Mouse (Mus musculus) midbrain, embryonic 14.5 days (tissue): ENCODE results near the gene Popdc2. TPM values are rescaled to one million over a fixed set of nuclear protein-coding genes. Genes with fewer than 3 reads are reported as not detected.
A peak's percentile ranks its signal among the peaks of the same experiment; 100 is the strongest.

Source experiments
- ATAC-seq: fragments of 200-750 bp; cut with Nextera tagmentation; 2 replicates; pipeline ENCODE4 v1.8.0; 2017; ENCODE audit warnings: moderate number of reproducible peaks, moderate library complexity; ENCODE audit not compliant: low FRiP score, low TSS enrichment
- DNase-seq: peaks from one replicate; pipeline ENCODE4 v3.0.0-alpha.2; 2015
- H3K27ac ChIP-seq: fragments of 300-500 bp; sonication (generic); replicated peaks from 2 replicates; pipeline ENCODE4 v1.5.1; 2014; ENCODE audit warnings: mild to moderate bottlenecking, low read depth, low read length, moderate library complexity
- H3K27me3 ChIP-seq: fragments of 300-500 bp; sonication (generic); 2 replicates; pipeline ENCODE4 v1.6.1; 2014; ENCODE audit warnings: low read length, control low read depth, mixed read lengths; ENCODE audit not compliant: control insufficient read depth, insufficient read depth
- H3K36me3 ChIP-seq: fragments of 300-500 bp; sonication (generic); 2 replicates; pipeline ENCODE4 v1.6.1; 2014; ENCODE audit warnings: low read length, control low read depth; ENCODE audit not compliant: control insufficient read depth, insufficient read depth
- H3K4me1 ChIP-seq: fragments of 300-500 bp; sonication (generic); 2 replicates; pipeline ENCODE4 v1.6.1; 2014; ENCODE audit warnings: mild to moderate bottlenecking, antibody characterized with exemption, low read length, control low read depth; ENCODE audit not compliant: control insufficient read depth, insufficient read depth
- H3K4me2 ChIP-seq: fragments of 300-500 bp; sonication (generic); 2 replicates; pipeline ENCODE4 v1.6.1; 2014; ENCODE audit warnings: mild to moderate bottlenecking, low read length, moderate library complexity
- H3K4me3 ChIP-seq: fragments of 300-500 bp; sonication (generic); replicated peaks from 2 replicates; pipeline ENCODE4 v1.5.1; 2014; ENCODE audit warnings: low read depth, low read length
- H3K9ac ChIP-seq: fragments of 300-500 bp; sonication (generic); replicated peaks from 2 replicates; pipeline ENCODE4 v1.6.1; 2014; ENCODE audit warnings: mild to moderate bottlenecking, low read length, moderate library complexity
- H3K9me3 ChIP-seq: fragments of 300-500 bp; sonication (generic); 2 replicates; pipeline ENCODE4 v1.6.1; 2016; ENCODE audit warnings: low read length, control low read depth, mixed read lengths; ENCODE audit not compliant: control insufficient read depth
- WGBS: fragments of 180-500 bp; shearing (Covaris S2); extraction: QIAGEN DNeasy Blood & Tissue Kit; methylation state at CpG from one replicate; pipeline ENCODE4 v1.1.7; 2014; 5-methylcytosine and 5-hydroxymethylcytosine counted together
- polyA plus RNA-seq: library from polyadenylated mRNA; unstranded; fragments of >200 nt; fragmentation: Nextera tagmentation; extraction: Ambion mirVana; gene quantifications from 2 replicates; pipeline ENCODE4 v1.2.1, GENCODE M21; 2014

The Popdc2 gene
- polyA plus RNA-seq, 1 experiment from 2014 or later, result 0.51 TPM

DNA sequence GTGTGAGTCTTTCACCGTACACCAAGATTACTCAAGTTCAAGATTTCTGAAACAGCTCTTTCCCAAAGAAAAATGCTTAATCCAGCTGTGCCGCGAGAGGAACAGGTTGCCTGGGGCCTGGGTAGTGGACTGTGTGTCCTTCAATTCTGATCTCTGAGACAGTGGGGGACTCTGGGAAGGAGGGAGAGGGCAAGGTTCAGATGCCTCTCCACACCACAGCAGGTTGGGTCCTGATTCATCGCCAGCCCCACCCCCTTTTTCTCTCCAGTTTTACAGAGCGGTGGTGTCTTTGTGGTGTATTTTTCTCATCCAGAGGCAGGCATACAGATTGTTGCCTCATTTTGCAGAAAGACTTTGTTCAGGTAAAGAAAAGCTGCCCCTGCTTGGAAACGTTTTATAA lies 36.3 kb downstream of the Popdc2 start:
- Histone ChIP-seq H3K9ac (no peak overlapping the region), H3K27me3 (no peaks in the 10 kb centered on the region), H3K4me2 (no peak overlapping the region), H3K36me3 (no peaks in the 10 kb centered on the region), H3K27ac (no peak overlapping the region), H3K9me3 (no peaks in the 10 kb centered on the region), H3K4me3 (no peak overlapping the region), H3K4me1 (peaks cover 8% of the 10 kb centered on the region)
- 89% methylated on average over 6 of the region's 6 CpGs for WGBS
- ATAC-seq (no peak), DNase-seq (no peak)

DNA sequence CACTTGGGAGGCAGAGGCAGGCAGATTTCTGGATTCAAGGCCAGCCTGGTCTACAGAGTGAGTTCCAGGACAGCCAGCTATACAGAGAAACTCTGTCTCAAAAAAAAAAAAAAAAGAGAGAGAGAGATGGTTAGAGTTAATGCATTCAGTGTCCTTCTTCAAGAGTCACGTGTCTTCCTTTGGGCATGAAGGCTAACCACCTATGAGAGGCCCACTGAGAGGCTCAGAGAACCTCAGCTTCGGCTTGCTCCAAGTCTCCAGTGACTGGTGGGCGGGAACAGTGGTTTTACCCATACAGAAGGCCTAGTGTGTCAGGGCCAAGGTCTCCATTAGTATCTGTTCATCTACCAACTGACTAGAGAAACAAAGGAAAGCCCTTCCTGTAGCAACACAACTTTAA lies 37.1 kb downstream of the Popdc2 start:
- Histone ChIP-seq H3K36me3 (no peaks in the 10 kb centered on the region), H3K4me3 (no peak overlapping the region), H3K4me1 (peaks cover 8% of the 10 kb centered on the region), H3K9me3 (no peaks in the 10 kb centered on the region), H3K27me3 (no peaks in the 10 kb centered on the region), H3K9ac (no peak overlapping the region; the same call in 1 of the 2 replicates), H3K4me2 (peak overlapping the region; percentile 62), H3K27ac (peak overlapping the region; percentile 82)
- ATAC-seq (no peak), DNase-seq (no peak)
- 79% methylated on average over 3 of the region's 3 CpGs for WGBS

DNA sequence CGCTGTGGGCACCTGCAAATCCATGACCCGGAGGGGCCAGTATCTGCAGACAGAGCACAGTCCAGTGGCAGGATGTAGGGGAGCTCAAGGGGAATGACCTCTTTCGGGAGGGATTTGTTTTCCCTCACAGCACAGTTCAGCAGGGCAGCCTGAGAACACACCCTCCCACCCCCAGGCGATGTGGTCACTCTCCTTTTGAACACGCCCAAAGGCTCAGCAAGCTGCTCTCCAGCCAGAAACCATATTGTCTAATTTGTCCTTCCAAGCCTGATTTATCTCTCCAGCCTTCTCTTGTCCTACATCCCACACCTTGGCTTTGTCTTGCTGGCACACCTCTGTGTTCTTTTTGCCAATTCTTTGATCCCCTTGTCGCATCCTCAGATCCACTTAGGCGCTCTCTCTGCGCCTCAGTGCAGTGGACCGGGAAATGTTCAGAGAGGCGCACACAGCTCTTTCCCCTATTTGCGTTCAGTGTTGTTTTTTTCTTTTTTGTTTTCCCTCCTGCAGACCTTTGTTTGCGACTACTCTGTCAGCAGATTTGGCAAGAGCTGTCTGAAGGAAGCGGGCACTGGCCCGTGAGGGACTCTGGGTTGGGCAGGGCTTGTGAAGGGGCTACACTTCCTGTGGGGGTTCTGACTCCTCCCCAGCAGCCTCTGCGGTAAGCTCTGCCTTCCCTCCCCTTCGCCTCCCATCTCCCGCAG lies 37.7 kb downstream of the Popdc2 start:
- ATAC-seq, result peak; percentile 88
- no peaks in the 10 kb centered on the region for H3K36me3 ChIP-seq
- peak overlapping the region; percentile 82 for H3K27ac ChIP-seq
- no peaks in the 10 kb centered on the region for H3K27me3 ChIP-seq
- H3K9me3 ChIP-seq, result no peaks in the 10 kb centered on the region
- peak overlapping the region; percentile 54 for H3K9ac ChIP-seq
- 11% methylated on average over 17 of the region's 17 CpGs for WGBS
- H3K4me1 ChIP-seq, result peaks cover 8% of the 10 kb centered on the region
- DNase-seq, result peak; percentile 78
- peak overlapping the region; percentile 27 for H3K4me3 ChIP-seq
- H3K4me2 ChIP-seq, result peak overlapping the region; percentile 62

DNA sequence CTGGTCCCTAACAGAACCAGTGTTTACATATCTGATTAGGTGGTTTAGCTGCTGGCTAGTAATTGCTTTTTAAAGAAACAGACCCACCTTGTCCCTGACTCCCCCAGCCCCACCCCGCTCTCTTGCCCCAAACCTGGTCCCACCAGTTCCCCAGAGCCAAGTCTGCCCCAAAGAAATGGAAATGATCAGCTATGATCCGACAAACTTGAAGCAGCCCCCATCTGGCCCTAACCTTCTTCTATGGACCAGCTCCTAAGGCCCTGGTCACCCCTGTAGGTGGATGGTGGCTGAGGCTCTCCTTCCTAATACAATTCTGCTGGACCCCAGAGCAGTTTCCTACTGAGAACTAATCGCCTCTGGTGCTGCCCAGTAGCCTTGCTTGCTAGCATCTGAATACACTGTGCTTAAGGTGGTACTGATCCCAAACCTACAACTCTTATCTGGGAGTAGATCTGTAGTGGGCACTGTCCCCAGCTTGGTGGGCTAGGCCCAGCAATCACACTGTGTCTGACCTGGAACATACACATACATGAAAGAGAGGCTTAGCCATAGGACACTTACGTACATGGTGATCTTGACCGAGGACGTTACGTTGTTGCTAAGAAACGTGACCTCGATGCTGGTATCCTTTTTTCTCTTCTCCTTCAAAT lies 38.4 kb downstream of the Popdc2 start:
- no peaks in the 10 kb centered on the region for H3K9me3 ChIP-seq
- peak overlapping the region; percentile 82 for H3K27ac ChIP-seq
- H3K27me3 ChIP-seq, result no peaks in the 10 kb centered on the region
- peak; percentile 6 for DNase-seq
- peak overlapping the region; percentile 54; the same call in 1 of the 2 replicates for H3K9ac ChIP-seq
- ATAC-seq, result no peak; the same call in 1 of the 2 replicates
- no peaks in the 10 kb centered on the region for H3K36me3 ChIP-seq
- H3K4me2 ChIP-seq, result peak overlapping the region; percentile 62
- 75% methylated on average over 9 of the region's 9 CpGs for WGBS
- H3K4me1 ChIP-seq, result peaks cover 8% of the 10 kb centered on the region
- 0 out of 2 replicates have a peak overlapping the region, but pooled peaks have one; percentile 27 for H3K4me3 ChIP-seq

DNA sequence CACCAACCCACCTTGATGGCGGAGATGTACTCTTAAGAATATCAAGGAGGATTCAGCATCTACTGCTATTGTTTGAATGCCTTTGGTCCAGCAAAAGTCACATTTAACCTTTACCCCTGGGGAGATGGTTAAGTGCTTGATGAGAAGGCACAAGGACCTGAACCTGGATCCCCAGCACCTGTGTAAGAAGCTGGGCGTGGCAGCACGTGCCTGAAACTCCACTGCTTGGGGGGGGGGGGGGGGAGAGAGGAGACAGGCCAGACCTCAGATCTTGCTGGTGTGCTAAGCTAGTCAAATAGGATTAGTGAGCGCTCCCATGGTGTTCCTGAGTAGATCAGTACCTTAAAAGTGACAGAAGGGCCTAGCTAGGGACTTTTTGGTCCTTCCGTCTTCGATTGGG lies 39.5 kb downstream of the Popdc2 start:
- Histone ChIP-seq H3K9me3 (no peaks in the 10 kb centered on the region), H3K4me3 (no peak overlapping the region), H3K9ac (no peak overlapping the region), H3K4me2 (no peak overlapping the region), H3K36me3 (no peaks in the 10 kb centered on the region), H3K27ac (no peak overlapping the region), H3K27me3 (no peaks in the 10 kb centered on the region), H3K4me1 (peaks cover 8% of the 10 kb centered on the region)
- ATAC-seq, result no peak
- 75% methylated on average over 6 of the region's 6 CpGs for WGBS
- DNase-seq, result no peak

DNA sequence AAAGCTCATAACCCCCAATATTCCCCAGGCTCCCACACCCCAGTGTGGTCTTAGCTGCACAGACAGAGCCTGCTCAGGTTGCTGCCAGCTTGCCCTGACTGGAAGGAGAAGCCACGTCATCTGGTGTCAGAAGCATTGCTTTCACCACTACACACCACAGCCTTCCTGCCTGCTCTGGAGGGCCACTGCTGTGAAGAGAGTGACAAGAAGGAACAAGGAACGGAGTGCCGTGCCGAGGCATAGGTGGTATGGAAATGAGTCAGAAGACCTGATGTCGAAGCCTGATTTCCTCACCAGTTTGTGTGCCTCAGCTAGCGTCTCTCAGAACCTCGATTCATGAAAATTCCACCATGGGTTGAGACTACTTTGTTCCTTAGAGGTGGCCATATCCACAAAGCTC lies 41.6 kb downstream of the Popdc2 start:
- no peak overlapping the region for H3K27ac ChIP-seq

DNA sequence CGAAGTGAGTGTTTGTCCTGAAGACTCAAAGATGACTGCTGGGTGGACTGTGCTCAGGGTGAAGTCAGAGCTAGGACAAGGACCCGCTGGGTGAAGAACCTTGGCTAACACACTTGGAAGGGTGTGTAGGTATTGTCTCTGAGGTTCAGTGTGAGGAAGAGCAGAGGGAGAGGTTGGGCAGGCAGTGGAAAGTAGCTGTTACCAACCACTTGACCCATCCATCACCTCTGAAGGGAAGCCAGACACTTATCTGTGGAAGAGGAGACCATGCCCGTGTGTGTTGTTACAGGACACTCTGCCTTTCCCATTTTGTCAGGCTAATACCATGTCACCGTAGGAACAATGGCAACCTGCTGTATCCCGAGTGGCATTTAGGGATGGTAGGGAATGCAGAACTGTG lies 44.3 kb downstream of the Popdc2 start:
- H3K9me3 ChIP-seq, result no peaks in the 10 kb centered on the region
- ATAC-seq, result no peak
- H3K4me2 ChIP-seq, result no peak overlapping the region
- no peak overlapping the region for H3K9ac ChIP-seq
- WGBS, result 78% methylated on average over 5 of the region's 5 CpGs
- DNase-seq, result no peak
- no peak overlapping the region for H3K4me3 ChIP-seq
- no peak overlapping the region for H3K27ac ChIP-seq
- no peaks in the 10 kb centered on the region for H3K4me1 ChIP-seq
- H3K27me3 ChIP-seq, result no peaks in the 10 kb centered on the region
- H3K36me3 ChIP-seq, result no peaks in the 10 kb centered on the region

More for the DNA sequence above, 41.6 kb downstream of the Popdc2 start:
- 93% methylated on average over 7 of the region's 7 CpGs for WGBS
- Histone ChIP-seq H3K27me3 (no peaks in the 10 kb centered on the region), H3K4me1 (peaks cover 8% of the 10 kb centered on the region), H3K9ac (no peak overlapping the region), H3K36me3 (no peaks in the 10 kb centered on the region), H3K9me3 (no peaks in the 10 kb centered on the region), H3K4me3 (no peak overlapping the region), H3K4me2 (no peak overlapping the region)
- DNase-seq (no peak), ATAC-seq (no peak)

DNA sequence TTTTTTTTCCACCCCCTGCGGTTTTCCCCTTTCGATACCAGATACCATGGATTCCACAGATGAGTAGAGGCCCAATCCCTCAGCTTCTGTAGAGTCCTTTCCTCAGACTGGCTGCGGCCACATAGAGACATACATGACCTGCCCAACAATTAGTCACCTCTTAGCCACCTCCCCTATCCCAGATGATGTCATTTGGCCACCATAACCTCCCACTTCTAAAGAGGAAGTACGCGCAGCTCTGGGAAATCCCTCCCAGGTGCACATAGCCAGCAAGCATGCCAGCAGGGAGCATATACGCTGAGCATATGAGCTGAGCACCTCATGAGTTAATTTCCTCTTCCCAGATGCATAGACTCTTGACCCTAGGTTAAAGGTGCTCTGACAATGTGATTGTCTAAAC lies 44.7 kb downstream of the Popdc2 start:
- H3K27me3 ChIP-seq, result no peaks in the 10 kb centered on the region
- no peaks in the 10 kb centered on the region for H3K36me3 ChIP-seq
- no peaks in the 10 kb centered on the region for H3K9me3 ChIP-seq
- H3K9ac ChIP-seq, result no peak overlapping the region
- no peak overlapping the region for H3K4me2 ChIP-seq
- DNase-seq (no peak), ATAC-seq (no peak)
- no peak overlapping the region for H3K27ac ChIP-seq
- no peaks in the 10 kb centered on the region for H3K4me1 ChIP-seq
- 88% methylated on average over 6 of the region's 6 CpGs for WGBS
- H3K4me3 ChIP-seq, result no peak overlapping the region

DNA sequence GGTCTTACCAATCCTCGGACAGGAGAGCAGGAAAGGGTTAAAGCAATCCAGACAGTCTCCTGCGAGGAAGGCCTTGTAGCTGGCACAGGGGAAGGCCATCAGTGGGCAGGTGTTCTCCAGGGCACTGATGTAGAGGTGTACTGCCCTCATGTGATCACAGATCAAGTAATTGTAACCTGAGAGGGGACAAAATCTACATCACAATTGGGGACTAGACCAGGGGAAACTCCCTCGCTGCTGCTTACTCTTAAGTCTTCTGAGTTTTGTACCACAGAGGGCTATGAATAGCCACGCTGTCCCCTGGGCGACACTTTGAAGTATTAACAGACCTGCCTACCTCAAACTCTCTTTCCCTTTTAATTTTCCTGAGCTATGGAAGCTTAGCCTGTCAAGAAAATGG lies 45.6 kb downstream of the Popdc2 start:
- no peaks in the 10 kb centered on the region for H3K27me3 ChIP-seq
- no peak overlapping the region for H3K4me3 ChIP-seq
- no peak overlapping the region for H3K27ac ChIP-seq
- DNase-seq (no peak), ATAC-seq (no peak)
- no peak overlapping the region for H3K4me2 ChIP-seq
- no peaks in the 10 kb centered on the region for H3K36me3 ChIP-seq
- H3K9me3 ChIP-seq, result no peaks in the 10 kb centered on the region
- WGBS, result 33% methylated on average over 5 of the region's 5 CpGs
- H3K9ac ChIP-seq, result no peak overlapping the region
- H3K4me1 ChIP-seq, result no peaks in the 10 kb centered on the region
